Mouse (Mus musculus) cerebellum, adult 2 months (tissue): ENCODE data around the gene Unc45b. TPM values are rescaled to one million over a fixed set of nuclear protein-coding genes. Genes with fewer than 3 reads are reported as not detected.

Experiments used
- DNase-seq, 2 experiments: peaks; one replicate each; pipeline ENCODE4 v3.0.0; 2021
- H3K27ac ChIP-seq: fragments of 200-500 bp; 2 replicates; pipeline ENCODE4 v1.5.1; 2012; ENCODE audit warnings: low read length, control low read depth, inconsistent platforms; ENCODE audit not compliant: insufficient read depth
- H3K27me3 ChIP-seq: fragments of 200-500 bp; 2 replicates; pipeline ENCODE4 v1.6.1; 2012; ENCODE audit warnings: inconsistent platforms, mild to moderate bottlenecking, low read length, moderate library complexity; ENCODE audit not compliant: control insufficient read depth, insufficient read depth
- H3K4me1 ChIP-seq: fragments of 200-500 bp; 2 replicates; pipeline ENCODE4 v1.6.1; 2011; ENCODE audit warnings: low read length; ENCODE audit not compliant: control insufficient read depth, insufficient read depth
- H3K4me3 ChIP-seq: fragments of 200-500 bp; replicated peaks from 2 replicates; pipeline ENCODE3; 2011; ENCODE audit warnings: mild to moderate bottlenecking, low read depth, low read length, control low read depth; ENCODE audit not compliant: insufficient read depth
- CTCF ChIP-seq: fragments of 200-500 bp; IDR thresholded peaks from 2 replicates; pipeline ENCODE4 v1.5.1; 2011; ENCODE audit warnings: low read depth, mild to moderate bottlenecking, control low read depth, low read length, moderate library complexity, borderline replicate concordance; ENCODE audit not compliant: insufficient read depth
- POLR2A ChIP-seq: fragments of 200-500 bp; IDR thresholded peaks from 2 replicates; pipeline ENCODE4 v1.6.1; 2011; ENCODE audit warnings: low read length, control low read depth, borderline replicate concordance; ENCODE audit not compliant: insufficient read depth
- WGBS: fragments of 180-500 bp; shearing (Covaris S2); methylation state at CpG from one replicate; pipeline ENCODE4 v1.1.7; 2018; 5-methylcytosine and 5-hydroxymethylcytosine counted together
- polyA plus RNA-seq: library from polyadenylated mRNA; depleted of rRNA; stranded (reverse); fragments of >200 nt; gene quantifications from 2 replicates; pipeline ENCODE4 v1.2.3, GENCODE M21; 2012; rRNA removed

Unc45b gene
- 1.9 and 2.3 TPM in 2 replicates for polyA plus RNA-seq

GRCm38 (mm10) chr11:82910250-82910649, at the start of gene Unc45b:
Gene Unc45b (plus strand): TSS chr11:82910550.
- H3K4me3 ChIP-seq, result no peak within 1 kb of the TSS
- no peak for DNase-seq
- H3K27me3 ChIP-seq, result no peaks in the 10 kb centered on the region
- H3K27ac ChIP-seq, result no peak within 1 kb of the TSS
- TF ChIP-seq POLR2A (no peak), CTCF (no peak)
- 83% methylated on average over 4 of the region's 4 CpGs for WGBS
- H3K4me1 ChIP-seq, result peaks cover 4% of the 10 kb centered on the region; the same call in 1 of the 2 replicates

DNA sequence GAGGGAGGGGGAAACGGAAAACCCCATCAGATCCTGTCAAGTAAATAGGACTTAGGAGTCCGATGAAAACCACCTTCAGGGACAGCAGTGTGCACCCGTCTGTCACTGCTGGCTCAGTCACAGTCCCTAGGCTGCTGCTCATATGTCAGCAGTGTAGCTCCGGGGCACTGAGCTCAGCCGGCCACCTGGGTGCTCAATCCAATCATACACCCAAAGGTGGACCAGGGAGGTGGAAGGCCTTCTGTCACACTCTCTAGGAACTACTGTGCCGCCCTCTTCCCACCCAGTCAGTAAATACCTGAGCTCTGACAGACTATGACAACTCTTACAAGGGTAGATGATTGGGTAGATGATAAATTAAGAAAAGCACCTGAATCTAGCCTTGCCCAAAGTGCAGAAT, 49.6 kb upstream of the Unc45b start:
- WGBS, result 73% methylated on average over 6 of the region's 6 CpGs
- Histone ChIP-seq H3K27me3 (no peaks in the 10 kb centered on the region), H3K27ac (no peak overlapping the region), H3K4me3 (no peak overlapping the region), H3K4me1 (no peaks in the 10 kb centered on the region)
- DNase-seq, result no peak
- TF ChIP-seq POLR2A (no peak), CTCF (no peak)

DNA sequence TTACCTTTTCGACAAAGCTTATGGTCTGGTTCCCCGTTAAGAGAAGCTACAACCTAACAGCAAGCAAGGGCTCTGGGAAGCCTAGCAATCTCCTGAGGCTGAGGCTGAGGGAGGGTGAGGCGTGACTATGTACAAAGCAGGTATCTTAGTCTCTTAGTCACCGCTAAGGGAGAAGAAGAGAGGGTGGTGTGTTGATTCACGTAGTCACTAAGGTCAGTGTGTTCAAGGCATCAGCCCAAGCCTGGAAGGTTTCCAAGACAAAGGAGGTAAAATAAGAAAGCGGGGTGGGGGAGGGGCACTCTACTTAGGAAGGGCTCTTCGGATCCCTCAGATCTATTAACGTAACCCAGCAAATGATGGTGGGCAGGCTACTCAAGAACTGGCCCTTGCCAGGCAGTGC, 48.8 kb upstream of the Unc45b start:
- no peak for TF ChIP-seq CTCF
- TF ChIP-seq POLR2A, result no peak
- 74% methylated on average over 8 of the region's 8 CpGs for WGBS

GRCm38 (mm10) chr11:82862638-82863037, 47.7 kb upstream of the Unc45b start:
- WGBS, result 89% methylated on average over 9 of the region's 9 CpGs
- H3K4me3 ChIP-seq, result no peak overlapping the region
- H3K27me3 ChIP-seq, result no peaks in the 10 kb centered on the region
- H3K4me1 ChIP-seq, result no peaks in the 10 kb centered on the region
- TF ChIP-seq CTCF, result no peak
- TF ChIP-seq POLR2A, result no peak
- no peak for DNase-seq
- no peak overlapping the region for H3K27ac ChIP-seq

More for the DNA sequence above, 48.8 kb upstream of the Unc45b start:
- no peaks in the 10 kb centered on the region for H3K4me1 ChIP-seq
- no peak for DNase-seq
- no peaks in the 10 kb centered on the region for H3K27me3 ChIP-seq
- H3K27ac ChIP-seq, result no peak overlapping the region
- no peak overlapping the region for H3K4me3 ChIP-seq

DNA sequence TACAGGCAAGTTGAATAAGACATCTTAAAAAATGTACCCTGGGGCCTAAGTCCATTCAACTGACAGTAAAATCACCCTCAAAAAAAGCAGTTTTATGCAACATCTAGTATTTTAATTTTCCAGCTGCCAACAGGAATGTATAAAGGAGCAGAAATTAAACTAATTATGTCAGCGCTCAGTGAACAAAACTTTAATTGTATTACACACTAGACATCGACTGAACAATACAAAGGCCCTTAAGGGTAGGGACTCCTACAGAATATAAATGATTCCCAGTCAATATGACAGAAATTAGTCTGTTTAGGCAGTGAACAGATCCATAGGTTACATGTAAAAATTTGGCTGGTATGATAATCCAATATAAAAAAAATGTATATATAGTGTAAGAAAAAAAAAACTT, 47.3 kb upstream of the Unc45b start:
- Histone ChIP-seq H3K27ac (no peak overlapping the region), H3K4me3 (no peak overlapping the region), H3K4me1 (no peaks in the 10 kb centered on the region), H3K27me3 (no peaks in the 10 kb centered on the region)
- TF ChIP-seq POLR2A (no peak), CTCF (no peak)
- DNase-seq, result no peak
- 56% methylated on average over 2 of the region's 2 CpGs for WGBS

DNA sequence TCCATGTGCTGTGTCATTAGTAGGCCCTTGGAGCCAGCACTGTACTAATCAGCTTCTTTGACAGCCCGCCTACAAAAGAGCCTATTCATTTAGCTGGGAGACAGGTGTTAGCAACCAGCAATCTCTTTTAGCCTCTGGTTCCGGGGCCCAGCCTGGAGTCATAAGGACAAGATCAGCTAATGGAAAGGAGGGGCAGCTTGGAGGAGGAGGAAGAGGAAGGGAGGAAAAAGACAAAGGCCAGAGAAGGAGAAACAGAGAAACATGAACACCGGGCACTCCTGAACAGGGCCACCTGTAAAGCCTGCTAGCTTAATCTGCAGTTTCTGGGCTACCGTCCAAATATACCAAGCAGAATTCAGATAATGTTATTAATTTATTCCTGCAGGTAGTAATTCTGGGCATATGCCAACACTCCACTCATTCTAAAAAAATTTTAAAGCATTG, 46.8 kb upstream of the Unc45b start:
- no peak for TF ChIP-seq POLR2A
- no peak for TF ChIP-seq CTCF
- WGBS, result 59% methylated on average over 4 of the region's 4 CpGs
- no peak for DNase-seq
- Histone ChIP-seq H3K27me3 (no peaks in the 10 kb centered on the region), H3K4me1 (no peaks in the 10 kb centered on the region), H3K4me3 (no peak overlapping the region), H3K27ac (no peak overlapping the region)

DNA sequence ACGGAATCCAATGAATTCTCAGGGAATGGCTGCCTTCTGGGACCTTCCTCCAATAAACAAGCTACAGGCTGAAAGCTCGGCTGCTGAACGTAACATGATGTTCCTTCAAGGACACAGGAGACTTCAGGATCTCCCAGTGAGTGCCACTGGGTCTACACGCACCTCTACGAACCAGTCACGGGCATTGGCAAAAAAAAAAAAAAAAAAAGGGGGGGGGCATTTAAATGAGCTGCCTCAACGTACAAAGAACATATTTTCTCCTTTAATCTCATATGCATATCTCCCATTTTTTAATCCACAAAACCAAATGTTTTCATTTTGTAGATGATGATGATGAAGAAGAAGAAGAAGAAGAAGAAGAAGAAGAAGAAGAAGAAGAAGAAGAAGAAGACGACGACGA, 44.4 kb upstream of the Unc45b start:
- 80% methylated on average over 10 of the region's 10 CpGs for WGBS
- no peaks in the 10 kb centered on the region for H3K4me1 ChIP-seq
- H3K4me3 ChIP-seq, result no peak overlapping the region
- H3K27ac ChIP-seq, result no peak overlapping the region
- DNase-seq, result no peak
- H3K27me3 ChIP-seq, result no peaks in the 10 kb centered on the region
- TF ChIP-seq POLR2A (no peak), CTCF (no peak)

- 32% methylated on average over 7 of the region's 7 CpGs for WGBS
Observed at GRCm38 (mm10) chr11:82866850-82867564, 43.3 kb upstream of the Unc45b start.

More at GRCm38 (mm10) chr11:82866850-82867564, 43.3 kb upstream of the Unc45b start:
- Histone ChIP-seq H3K4me3 (no peak overlapping the region), H3K4me1 (no peaks in the 10 kb centered on the region), H3K27ac (no peak overlapping the region), H3K27me3 (no peaks in the 10 kb centered on the region)
- DNase-seq, result no peak
- TF ChIP-seq CTCF (no peak), POLR2A (no peak)
